Mouse (Mus musculus) hindbrain, embryonic 10.5 days (tissue): ENCODE measurements at regions not wholly inside any gene's neighbourhood (a gene's known extent, or its start where the extent isn't known, plus 50 kb on each side); places are given as distances from the start of the nearest gene placed in this dataset.

Source experiments
- DNase-seq: peaks from one replicate; pipeline ENCODE4 v3.0.0-alpha.2; 2017; ENCODE audit warnings: low spot score
- H3K27ac ChIP-seq: fragments of 300-500 bp; sonication (generic); 2 replicates; pipeline ENCODE4 v1.5.1; 2016; ENCODE audit warnings: mild to moderate bottlenecking, moderate library complexity
- H3K27me3 ChIP-seq: fragments of 300-500 bp; sonication (generic); 2 replicates; pipeline ENCODE4 v1.6.1; 2016; ENCODE audit warnings: mild to moderate bottlenecking; ENCODE audit not compliant: poor library complexity, insufficient read depth, severe bottlenecking
- H3K36me3 ChIP-seq: fragments of 300-500 bp; sonication (generic); 2 replicates; pipeline ENCODE4 v1.6.1; 2016; ENCODE audit warnings: mild to moderate bottlenecking, moderate library complexity
- H3K4me1 ChIP-seq: fragments of 300-500 bp; sonication (generic); replicated peaks from 2 replicates; pipeline ENCODE4 v1.6.1; 2016; ENCODE audit warnings: mild to moderate bottlenecking
- H3K4me3 ChIP-seq: fragments of 300-500 bp; sonication (generic); 2 replicates; pipeline ENCODE4 v1.5.1; 2016; ENCODE audit warnings: mild to moderate bottlenecking, moderate library complexity
- H3K9me3 ChIP-seq: fragments of 300-500 bp; sonication (generic); 2 replicates; pipeline ENCODE4 v1.6.1; 2016; ENCODE audit warnings: mild to moderate bottlenecking, moderate library complexity
- WGBS: fragments of 180-500 bp; shearing (Covaris S2); methylation state at CpG from one replicate; pipeline ENCODE4 v1.1.7; 2016; 5-methylcytosine and 5-hydroxymethylcytosine counted together

DNA sequence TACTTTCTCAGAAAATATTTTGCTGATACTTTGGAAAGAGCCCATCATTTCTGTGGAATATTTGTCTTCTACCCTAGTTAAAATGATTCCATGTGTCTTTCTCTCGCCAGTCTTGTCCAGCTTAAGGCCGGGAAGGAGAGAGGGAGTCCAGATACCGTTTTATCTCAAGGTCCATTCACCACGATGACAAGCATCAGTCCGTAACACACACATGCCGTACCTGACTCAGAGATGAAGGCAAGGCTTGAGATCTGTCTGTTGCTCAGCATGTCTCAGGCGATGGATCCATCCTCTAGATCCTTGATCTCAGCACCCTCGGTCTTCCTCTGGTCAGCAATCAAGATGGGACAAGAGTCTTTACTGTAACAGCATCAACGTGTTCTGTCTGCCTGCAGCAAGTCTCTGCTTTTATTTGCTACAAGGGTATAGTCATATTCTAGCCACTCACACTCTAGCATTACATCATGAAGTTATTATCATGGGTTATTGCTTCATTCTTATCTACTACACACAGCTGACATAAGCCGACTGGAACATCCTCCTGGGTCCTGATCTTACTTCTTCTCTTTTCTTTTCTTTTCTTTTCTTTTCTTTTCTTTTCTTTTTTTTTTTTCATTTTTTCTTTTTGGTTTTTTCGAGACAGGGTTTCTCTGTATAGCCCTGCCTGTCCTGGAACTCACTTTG, 64.9 kb upstream of the Tmem164 start:
- Histone ChIP-seq H3K27me3 (peaks cover 14% of the 10 kb centered on the region; the same call in 1 of the 2 replicates), H3K4me1 (no peaks in the 10 kb centered on the region), H3K27ac (no peak overlapping the region), H3K4me3 (no peak overlapping the region), H3K36me3 (no peaks in the 10 kb centered on the region), H3K9me3 (no peaks in the 10 kb centered on the region)
- WGBS = 92% methylated on average over 11 of the region's 11 CpGs
- DNase-seq = no peak

DNA sequence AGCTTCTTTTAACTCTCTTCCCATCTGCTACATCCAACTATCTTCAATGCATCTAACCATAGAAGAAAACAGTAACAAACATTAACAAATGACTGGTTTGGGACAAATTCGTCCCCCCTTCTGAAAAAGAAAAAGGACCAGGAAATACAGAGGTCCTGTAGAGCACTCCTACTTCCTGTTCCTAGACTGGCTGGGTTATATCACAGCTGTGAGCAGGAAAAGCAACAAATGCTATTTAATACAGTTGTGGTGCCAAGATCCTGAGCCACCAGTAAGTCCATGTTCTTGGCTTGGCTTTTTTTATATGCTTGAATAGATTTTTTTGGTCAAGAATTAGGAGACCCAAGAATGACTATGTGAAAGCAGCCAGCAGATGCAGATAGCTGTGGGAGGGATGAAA, 62.8 kb upstream of the Tmem164 start:
- no peak overlapping the region for H3K4me3 ChIP-seq
- H3K9me3 ChIP-seq = no peaks in the 10 kb centered on the region
- WGBS = 80% methylated on average over 1 of the region's 1 CpGs
- no peaks in the 10 kb centered on the region for H3K4me1 ChIP-seq
- H3K27me3 ChIP-seq = peaks cover under 1% of the 10 kb centered on the region; the same call in 1 of the 2 replicates
- DNase-seq = no peak
- no peaks in the 10 kb centered on the region for H3K36me3 ChIP-seq
- H3K27ac ChIP-seq = no peak overlapping the region

DNA sequence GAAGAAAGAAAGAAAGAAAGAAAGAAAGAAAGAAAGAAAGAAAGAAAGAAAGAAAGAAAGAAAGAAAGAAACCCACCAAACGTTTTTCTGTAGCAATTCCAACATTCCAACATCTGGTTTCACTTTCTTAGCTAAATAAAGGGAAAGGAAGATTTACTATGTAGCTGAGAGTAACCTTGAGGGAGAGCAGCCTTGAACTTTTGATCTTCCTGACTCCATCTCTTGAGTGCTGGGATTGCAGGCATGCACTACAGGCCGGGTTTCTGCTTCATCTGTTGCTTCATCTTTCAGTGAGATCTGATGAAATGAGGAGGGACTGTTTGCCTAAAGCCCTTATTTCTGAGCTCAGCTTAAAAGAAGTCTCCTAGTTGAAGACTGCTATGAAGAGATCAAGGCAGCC, 57.8 kb upstream of the Tmem164 start:
- Histone ChIP-seq H3K9me3 (no peaks in the 10 kb centered on the region), H3K27me3 (peaks cover 18% of the 10 kb centered on the region), H3K4me1 (no peaks in the 10 kb centered on the region), H3K36me3 (no peaks in the 10 kb centered on the region), H3K4me3 (no peak overlapping the region), H3K27ac (no peak overlapping the region)
- no peak for DNase-seq
- WGBS = 40% methylated on average over 2 of the region's 2 CpGs

DNA sequence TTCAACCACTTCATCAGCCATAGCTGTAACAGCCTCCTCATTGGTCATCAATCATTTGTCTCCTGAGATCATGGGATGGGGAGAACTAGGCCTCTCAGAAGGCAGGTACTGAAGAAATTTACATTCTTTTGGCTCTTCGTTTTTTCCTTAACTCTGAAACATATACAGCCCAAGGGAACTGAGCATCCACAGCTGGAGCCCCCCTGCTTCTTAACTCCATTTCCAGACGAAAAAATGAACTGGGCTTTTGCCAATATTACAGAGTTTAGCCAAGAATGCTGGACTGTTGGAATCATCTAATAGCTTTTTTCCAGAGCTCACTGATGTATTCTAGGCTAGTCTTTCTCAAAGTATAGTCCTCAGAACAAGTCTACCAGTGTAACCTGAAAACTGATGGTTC, 57.3 kb upstream of the Tmem164 start:
- DNase-seq = no peak
- peaks cover 21% of the 10 kb centered on the region for H3K27me3 ChIP-seq
- WGBS = 52% methylated on average over 2 of the region's 2 CpGs

More for the DNA sequence above, 57.3 kb upstream of the Tmem164 start:
- Histone ChIP-seq H3K36me3 (no peaks in the 10 kb centered on the region), H3K4me3 (no peak overlapping the region), H3K9me3 (no peaks in the 10 kb centered on the region), H3K4me1 (no peaks in the 10 kb centered on the region), H3K27ac (no peak overlapping the region)
